Mouse (Mus musculus): ENCODE measurements around the gene Dkc1.

The Dkc1 gene

DNA sequence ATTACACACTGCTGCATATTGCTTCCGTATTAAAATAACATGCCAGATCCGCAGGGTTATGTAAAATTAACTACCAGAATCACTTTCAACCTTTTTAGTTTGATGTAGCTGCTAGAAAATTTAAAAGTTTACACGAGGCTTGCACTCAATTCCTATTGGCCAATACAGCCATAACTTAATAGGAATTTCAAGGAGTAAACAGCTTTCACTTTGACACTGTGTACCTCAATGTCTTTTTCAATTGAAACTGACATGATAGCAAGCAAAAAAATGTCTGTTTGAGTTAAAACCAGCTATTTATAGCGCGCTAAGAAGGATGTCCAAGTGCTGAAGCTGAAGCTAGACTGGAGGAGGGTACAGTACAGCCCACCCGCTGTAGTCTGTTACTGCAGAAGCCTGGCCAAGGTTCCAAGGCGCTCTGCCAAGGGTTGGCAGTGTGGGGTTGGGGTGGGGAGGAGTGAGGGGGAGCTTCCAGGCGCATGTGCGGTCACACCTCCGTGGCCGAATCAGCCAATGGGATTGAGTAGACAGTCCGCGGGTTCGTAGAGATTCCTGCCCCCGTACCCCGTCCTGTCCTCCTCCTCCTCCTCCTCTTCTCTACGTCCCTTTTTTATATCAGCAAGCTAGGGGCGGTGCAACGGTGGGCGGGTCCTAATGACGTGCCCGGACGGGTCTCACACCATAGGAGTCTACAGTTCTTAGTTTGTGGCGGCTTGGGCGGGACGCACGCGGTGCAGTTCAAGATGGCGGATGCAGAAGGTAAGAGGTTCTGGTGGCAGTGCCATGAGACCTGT is at the start of gene Dkc1:
TSS of gene Dkc1 (plus strand) at position 486 of the 794 bp plus-strand sequence.
- 7% methylated on average over 28 of the region's 29 CpGs for WGBS

DNA sequence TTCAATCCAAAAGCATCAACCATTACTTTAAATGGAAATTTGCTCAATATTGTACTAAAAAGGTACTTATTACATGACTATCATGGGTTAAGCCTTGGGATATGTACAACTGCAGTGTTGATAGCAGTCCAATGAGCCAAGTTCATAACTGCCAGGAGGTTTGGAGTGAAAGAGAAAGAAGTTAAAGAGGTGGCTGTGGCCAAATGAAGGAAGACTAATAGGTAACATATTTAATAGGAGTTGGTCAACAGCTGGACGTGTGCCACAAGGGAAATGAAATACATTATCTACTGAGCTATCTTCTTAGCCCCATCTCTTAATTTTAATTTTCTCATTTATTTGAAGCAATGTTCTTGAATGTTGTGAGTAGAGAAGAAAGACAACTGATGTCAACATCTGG is 49.7 kb upstream of the Dkc1 start:
- WGBS: 72% methylated on average over 1 of the region's 1 CpGs

DNA sequence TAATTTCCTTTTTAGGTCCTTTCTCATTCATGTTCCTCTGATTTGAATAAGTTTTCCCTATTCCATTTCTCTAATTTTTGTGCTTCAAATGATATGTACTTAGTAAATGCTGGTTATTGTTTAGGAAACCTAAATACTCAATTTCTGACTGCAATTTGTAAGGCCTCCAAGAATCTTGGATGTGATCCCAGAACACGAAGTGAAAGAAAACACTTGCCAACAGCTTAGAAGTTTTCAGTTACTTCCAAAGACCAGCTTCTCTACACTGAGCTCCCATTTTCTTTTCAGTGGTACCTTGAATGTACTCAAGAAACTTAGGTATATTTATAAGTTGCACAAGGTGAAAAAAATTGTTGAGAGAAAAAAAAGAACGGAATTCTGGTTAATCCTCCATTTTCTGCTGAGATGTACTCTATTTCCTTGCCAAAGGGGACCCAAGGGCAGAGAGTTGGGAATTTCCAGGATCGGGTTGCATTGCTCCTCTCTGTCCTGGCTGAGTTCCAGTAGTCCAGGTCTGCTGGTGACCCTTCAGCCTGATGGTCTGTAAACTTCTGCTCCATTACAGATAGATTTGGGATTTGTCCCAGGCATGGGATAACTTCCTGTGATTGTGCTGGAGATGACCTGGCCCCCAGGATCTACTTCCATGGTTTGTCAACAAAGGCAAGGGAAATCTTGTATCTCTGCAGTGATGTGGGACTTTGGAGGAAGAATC is 48.6 kb upstream of the Dkc1 start:
- 15% methylated on average over 3 of the region's 3 CpGs for WGBS

DNA sequence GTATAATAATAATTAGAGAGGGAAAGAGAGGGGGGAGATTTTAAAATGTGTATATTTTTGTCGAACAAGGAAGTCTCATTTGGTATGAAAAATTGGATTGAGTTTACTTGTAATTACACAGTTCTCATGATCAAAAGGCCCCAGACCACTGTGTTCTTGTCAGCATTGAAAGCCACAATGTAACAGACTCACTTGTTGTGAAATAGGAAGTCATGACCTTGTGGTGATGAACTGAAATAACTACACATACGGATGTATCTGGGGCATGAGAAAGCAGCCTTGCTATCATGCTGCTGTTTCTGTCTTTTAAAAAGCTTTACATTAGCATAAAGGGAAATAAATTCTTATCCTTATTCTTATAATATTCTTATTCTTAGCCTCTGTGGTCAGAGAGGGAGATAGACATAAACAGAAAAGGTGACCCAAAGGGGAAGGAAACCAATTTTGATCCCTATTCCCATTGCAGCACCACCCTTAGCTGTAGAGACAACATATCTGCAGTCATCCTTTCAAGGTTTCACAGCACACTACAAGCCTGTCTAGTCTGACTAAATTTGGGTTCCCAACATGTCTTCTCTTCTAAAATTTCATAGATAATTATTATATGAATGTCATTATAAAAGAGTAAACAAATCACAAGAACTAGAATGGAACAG is 39.4 kb upstream of the Dkc1 start:
- WGBS: 80% methylated on average over 2 of the region's 2 CpGs

DNA sequence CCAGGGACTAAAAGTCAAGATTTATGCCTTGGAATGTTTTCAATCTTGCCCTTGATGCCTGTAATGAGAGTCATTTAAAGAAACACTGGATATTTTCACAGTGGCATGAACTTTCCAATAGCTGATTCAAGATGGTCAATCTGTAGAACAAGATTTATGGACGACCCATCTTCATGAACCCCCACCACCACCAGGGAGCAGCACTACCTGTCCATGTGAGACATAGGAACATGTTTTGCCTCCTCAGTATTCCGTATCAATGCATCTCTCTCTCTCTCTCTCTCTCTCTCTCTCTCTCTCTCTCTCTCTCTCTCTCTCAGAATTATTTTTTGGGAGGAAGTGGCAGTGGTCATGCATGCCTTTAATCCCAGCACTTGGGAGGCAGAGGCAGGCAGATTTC is 13.3 kb upstream of the Dkc1 start:
- WGBS: 59% methylated on average over 2 of the region's 2 CpGs

DNA sequence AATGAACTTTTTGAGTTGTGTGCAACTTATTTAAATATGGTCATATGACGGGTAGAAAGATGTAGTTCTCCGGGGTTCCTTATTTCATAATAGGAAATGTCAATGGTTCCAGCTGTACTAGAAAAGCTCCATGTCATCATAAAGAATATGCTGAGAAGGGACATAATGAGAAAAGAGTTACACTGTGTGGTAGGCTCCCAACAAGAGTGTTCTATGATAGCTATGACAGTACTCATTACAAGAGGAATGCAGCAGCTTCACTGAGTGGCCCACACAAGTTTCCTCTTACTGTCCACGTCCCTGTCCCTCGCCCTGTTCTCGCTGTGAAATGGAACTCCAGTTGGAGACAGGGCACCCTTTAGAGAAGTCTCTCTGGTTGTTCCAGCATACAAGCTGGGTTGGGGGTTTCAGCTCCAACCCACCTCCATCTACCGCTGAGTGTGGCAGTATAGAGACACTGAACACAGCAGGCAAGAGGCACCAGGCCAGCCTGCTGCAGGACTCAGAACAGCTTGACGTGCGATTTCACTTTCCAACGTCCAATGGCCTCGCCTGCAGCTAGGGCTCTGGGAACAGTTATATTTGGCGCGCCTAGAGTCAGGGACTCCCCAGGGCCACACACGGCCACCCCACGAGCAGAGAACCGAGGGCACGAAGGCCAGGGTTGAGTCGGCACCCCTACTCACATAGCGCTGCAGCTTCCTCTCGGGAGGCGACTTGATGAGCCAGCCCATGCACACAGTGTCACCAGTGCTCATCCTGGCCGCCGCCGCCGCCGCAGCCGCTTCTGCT is 11.5 kb upstream of the Dkc1 start:
- WGBS: 6% methylated on average over 20 of the region's 26 CpGs

DNA sequence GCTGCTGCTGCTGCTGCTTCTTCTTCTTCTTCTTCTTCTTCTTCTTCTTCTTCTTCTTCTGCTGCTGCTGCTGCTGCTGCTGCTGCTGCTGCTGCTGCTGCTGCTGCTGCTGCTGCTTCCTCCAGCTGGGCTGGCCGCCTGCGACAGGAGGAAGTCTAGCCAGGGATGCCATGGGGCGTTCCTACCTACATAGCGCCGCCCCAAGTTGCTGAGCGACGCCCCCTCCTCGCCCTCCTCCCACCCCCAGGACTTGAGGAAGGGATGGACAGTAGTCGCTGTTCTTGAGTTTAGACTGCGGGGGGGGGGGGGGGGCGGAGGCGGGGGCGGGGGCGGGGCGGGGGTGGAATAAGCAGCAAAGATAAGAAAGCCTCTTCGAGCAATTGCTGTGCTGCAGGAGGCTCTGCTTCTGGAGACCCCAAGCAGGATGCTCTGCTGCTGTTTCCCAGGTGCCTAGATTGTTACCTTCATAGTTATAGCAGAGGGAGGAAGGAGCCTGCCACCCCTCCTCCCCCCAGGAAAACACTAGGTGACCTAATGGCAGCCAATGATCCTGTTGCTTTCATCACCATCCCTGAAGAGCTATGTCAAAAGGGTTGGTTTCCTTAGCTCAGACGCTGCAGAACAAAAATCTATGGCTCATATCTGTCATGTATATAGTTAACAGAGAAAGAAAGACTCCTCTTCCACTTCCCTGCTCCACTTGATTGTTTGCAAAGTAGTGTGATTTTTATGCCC is 10.7 kb upstream of the Dkc1 start, which contains the start of gene Gab3:
TSS of gene Gab3 (minus strand) at position 685 of the 735 bp plus-strand sequence.
- under 1% methylated on average over 4 of the region's 17 CpGs for WGBS

DNA sequence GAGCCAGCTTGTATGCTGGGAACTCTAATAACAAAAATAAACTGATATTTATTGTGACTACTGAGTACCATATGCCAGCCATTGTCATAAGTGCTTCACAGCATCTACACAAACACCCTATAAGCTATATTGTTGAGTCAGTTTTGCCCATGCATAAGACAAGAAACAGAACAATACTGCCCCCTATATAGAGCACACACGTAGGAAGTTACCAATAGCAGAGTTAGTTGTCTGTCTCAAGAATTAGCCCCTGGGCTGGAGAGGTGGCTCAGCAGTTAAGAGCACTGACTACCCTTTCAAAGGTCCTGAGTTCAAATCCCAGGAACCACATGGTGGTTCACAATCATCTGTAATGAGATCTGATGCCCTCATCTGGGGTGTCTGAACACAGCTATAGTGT is 10.0 kb upstream of the Dkc1 start:
- 11% methylated on average over 1 of the region's 1 CpGs for WGBS

DNA sequence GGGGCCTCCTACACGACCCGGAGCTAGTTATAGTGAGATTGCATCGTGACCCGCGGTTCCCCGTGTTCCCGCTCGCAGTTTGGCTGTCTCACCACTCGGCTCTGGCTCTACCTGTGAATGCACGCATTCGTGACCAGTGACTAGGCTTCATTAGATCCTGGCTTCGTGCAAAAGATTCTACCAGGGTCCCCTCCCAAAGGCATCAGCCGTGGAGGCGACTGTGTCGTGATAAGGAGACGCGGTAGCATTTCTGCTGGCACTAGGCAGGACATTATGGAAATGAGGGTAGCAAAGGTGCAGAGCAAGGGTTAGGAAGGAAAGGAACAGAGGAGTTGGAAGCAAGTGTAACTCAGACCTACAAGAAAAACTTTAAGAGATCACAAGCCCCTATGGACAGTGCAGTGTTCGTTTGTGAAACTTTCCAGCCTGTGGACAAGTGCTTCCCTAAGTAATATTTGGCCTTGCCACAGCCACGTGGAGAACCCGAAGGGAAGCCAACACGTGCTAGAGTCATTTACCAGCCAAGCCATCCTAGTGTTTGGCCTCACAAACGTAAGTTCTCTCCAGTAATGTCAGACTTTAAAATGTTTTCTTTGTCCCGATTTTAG is 613 bp downstream of the Dkc1 start:
- 2% methylated on average over 23 of the region's 23 CpGs for WGBS

DNA sequence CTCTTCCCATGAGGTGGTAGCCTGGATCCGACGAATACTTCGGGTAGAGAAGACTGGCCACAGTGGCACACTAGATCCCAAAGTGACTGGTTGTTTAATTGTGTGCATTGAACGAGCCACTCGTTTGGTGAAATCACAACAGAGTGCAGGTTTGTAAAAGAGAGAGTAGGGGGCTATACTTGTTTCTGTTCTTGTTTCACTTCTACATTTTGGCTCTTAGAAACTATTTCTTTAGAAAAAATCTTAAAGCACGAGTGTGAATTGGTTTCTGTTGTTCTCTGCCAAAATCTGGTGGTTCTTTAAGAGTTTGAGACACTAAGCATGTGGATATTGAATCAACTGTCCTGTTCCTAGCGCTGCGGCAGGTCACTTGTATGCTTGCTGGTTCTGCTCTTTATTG is 3.1 kb downstream of the Dkc1 start:
- WGBS: 86% methylated on average over 8 of the region's 8 CpGs

DNA sequence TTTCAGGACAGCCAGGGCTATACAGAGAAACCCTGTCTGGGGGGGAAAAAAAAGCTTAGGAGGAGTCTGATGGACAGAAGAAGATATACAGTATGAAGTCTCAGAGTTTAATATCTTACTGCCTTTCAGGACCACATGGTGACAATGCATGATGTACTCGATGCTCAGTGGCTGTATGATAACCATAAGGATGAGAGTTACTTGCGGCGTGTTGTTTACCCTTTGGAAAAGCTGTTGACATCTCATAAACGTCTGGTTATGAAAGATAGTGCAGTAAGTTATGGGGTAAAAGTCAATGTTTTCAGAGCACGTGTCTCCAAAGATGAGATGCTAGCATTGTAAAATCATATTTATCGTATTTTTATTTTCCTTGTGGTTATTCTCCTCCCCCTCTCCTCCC is 6.6 kb downstream of the Dkc1 start:
- WGBS: 82% methylated on average over 6 of the region's 6 CpGs

DNA sequence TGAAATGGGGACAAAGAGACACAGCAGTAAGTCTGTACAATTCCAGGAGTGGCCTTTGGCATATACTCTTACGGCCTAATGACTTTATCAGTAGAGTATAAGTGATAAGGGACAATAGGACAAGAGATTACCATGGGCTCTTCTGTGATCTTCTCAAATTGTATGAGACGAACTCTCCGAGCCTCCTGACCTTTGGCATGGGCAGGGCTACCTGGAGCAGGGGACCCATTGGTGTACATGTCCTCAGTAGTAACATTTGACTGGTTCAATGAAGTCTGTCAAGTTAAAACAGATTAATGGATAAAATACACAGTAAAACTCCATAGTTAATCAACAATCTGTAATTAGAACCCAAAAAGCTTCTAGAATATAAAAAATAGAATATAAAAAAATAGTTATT is 30.0 kb downstream of the Dkc1 start:
- 89% methylated on average over 3 of the region's 3 CpGs for WGBS

DNA sequence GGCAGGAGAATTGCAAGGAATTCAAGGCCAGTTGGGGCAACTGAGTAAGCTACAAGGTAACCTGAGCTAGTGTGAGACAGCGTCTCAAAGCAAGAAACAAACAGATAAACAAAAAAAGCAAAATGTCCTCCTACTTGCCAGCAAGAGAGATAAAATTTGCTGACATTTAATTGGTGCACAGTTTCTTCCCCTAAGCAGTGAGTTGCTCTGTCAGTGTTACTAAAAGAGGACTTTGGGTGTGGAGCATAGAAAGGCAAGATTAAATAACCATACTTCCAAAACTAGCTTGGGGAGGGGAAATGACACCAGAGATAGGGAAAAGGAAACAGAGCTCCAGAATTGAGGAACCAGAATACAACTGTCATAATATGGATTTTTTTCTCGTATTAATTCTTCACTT is 33.8 kb downstream of the Dkc1 start:
- WGBS: 60% methylated on average over 2 of the region's 2 CpGs

DNA sequence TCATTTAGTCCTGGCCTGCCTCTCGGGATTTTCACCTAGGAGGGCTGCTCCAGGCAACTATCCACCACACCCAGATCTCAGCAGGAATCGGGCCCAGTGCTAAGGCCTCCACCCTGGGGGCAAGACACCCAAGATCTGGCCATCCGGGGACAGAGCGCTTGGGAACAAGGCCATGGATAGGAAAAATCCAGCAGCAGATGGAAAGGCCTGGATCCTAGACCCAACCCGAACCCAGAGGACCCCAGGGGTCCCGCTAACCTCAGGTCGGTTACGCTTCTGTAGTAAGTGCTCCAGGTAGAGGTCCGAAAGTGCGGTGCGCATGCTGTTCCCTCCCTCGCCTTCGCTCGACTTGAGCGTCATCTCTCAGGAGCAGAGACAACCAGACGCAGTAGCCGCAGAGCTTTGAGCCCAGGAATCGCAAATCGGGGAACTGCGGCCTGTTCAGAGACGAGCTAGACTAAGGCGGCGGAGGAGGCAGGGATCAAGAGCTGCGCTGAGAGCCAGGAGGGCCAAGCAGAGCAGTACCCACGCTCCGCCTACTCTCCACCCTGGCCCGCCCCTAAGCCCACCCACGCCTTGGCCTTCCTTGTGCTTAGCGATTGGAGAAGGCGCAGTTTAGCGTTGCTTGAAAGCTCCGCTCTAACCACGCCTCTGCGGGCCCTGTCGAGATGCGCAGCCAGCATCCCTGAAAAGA is 35.0 kb downstream of the Dkc1 start, which contains the start of gene Mpp1:
TSS of gene Mpp1 (minus strand) at position 550 of the 694 bp plus-strand sequence.
- WGBS: 2% methylated on average over 35 of the region's 36 CpGs

DNA sequence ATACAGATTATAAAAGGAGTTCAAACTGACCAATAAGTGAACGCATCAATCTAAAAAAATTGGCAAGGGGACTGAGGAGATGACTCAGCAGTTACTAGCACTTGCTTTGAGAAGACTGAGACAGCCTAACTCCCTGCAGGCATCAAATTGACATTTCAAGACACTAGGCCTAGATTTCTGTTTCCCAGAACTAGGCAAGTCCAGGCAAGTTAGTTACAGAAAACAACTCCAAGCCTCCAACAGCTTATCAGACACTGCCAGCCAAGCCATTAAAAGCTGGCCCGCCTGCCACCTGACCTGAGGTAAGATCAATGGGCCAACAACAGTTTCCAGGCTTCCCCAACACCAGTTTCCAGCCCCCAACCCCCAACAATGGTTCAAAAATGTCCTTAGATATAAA is 42.1 kb downstream of the Dkc1 start:
- 92% methylated on average over 2 of the region's 2 CpGs for WGBS

DNA sequence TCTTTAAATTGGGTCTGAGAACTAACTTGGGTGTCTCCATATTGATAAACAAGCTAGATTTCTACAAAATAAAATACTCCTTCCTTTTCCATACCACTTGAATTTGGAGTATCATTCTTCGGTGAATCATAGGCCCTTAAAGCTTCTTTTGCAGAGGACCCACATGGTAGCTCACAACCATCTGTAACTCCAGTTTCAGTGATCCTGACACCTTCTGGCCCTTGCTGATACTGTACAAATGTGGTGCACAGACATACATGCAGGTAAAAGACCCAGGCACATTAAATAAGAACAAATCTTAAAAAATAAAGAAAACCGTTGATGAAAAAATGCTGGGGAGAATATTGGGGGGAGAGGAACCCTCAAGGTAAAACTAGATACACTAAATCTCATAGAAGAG is 42.5 kb downstream of the Dkc1 start:
- 97% methylated on average over 2 of the region's 2 CpGs for WGBS

DNA sequence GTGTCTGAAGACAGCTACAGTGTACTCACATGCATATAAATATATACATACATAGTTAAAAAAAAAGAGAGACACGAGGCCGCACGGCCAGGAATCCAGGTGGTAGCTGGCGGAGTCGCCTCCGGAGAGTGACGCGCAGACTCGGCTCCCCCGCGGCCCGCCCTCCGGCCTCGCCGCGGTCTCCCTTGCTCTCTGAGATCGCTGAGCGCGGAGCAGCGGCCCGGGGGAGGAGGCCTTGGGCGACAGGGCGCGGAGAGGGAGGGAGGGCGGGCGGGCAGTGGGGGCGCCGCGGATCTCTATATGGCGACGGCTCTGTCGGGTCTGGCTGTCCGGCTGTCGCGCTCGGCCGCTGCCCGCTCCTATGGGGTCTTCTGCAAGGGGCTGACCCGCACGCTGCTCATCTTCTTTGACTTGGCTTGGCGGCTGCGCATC is 47.5 kb downstream of the Dkc1 start:
- 14% methylated on average over 23 of the region's 42 CpGs for WGBS

DNA sequence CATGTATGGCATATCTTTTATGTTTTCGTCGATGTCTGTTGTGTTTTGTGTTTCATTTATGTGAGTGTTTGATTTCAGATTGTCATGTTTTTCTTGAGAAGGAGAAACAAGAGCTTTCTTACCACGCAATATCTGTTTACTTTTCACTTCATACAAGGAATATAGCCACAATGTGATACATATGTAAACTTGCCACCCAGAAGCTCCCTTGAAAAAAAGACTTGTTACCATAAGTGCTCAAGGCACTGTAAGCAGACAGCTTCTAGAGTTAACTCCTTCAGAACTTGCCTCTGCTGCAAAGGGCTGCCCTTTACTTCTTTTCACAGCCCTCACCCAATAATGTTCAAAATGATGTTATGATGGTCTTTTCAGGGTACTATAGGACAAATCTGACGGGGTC is 52.8 kb downstream of the Dkc1 start:
- WGBS: 84% methylated on average over 4 of the region's 4 CpGs

DNA sequence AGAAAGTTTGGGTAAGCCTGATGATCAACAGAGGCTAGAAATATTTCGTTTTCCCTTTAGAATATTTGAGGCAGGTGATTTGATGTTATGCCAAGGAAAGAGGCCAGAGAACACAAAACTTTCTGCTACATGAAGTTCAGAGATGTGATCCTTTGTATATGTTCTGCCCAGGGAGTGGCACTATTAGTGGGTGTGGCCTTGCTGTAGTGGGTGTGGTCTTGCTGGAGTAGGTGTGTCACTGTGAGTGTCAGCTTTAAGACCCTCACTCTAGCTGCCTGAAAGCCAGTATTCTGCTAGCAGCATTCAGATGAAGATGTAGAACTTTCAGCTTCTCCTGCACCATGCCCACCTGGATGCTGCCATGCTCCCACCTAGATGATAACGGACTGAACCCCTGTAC is 54.6 kb downstream of the Dkc1 start:
- 89% methylated on average over 2 of the region's 2 CpGs for WGBS

DNA sequence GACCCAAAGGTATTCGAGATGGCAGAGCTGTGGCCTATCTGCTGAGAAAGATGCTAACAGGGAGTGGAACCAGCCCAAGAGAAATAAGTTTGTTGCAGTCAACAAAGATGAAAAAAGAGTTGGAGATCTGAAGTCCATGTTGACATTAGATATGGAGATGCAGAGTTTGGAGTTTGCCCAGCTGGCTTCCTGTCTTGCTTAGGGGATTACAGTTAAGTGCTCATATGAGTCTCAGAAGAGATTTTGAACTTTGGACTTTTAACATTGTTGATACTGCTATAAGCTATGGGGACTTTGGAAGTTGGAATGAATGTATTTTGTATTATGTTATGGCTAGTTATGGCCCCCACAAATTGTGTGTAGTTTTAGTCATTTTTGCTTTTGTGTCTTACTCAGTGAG is 56.6 kb downstream of the Dkc1 start:
- WGBS: 68% methylated on average over 1 of the region's 1 CpGs
